Mouse (Mus musculus) CH12.LX (cell line): ENCODE measurements around the gene Gse1. TPM values are rescaled to one million over a fixed set of nuclear protein-coding genes. Genes with fewer than 3 reads are reported as not detected.

ENCODE experiments used
- DNase-seq: peaks from one replicate; pipeline ENCODE4 v3.0.0-alpha.2; 2013; ENCODE audit errors: extremely low read depth
- H3K27ac ChIP-seq: 2 replicates; pipeline ENCODE4 v1.5.1; 2012; ENCODE audit warnings: low read depth, mild to moderate bottlenecking, control low read depth, moderate library complexity; ENCODE audit not compliant: insufficient read depth
- H3K27me3 ChIP-seq: replicated peaks from 2 replicates; pipeline ENCODE3; 2012; ENCODE audit warnings: inconsistent platforms
- H3K36me3 ChIP-seq, 2 experiments: replicated peaks in 1 of 2; 2 replicates each; pipeline versions ENCODE3 to v1.6.1; 2012; ENCODE audit warnings: inconsistent platforms in 1 of 2, low read length in 1 of 2, mild to moderate bottlenecking in 1 of 2, mixed read lengths in 1 of 2, moderate library complexity in 1 of 2; ENCODE audit not compliant: control insufficient read depth in 1 of 2, insufficient read depth in 1 of 2
- H3K4me1 ChIP-seq, 2 experiments: 2 replicates each; pipeline ENCODE4 v1.6.1; 2012; ENCODE audit warnings: inconsistent platforms in 1 of 2, moderate library complexity in 1 of 2; ENCODE audit not compliant: insufficient read depth in 2 of 2, control insufficient read depth in 1 of 2
- H3K4me2 ChIP-seq: 2 replicates; pipeline ENCODE4 v1.6.1; 2012; ENCODE audit warnings: low read depth, mild to moderate bottlenecking, control low read depth; ENCODE audit not compliant: poor library complexity, insufficient read depth, severe bottlenecking
- H3K4me3 ChIP-seq, 3 experiments: fragments of 150-350 bp in 1 of 3; sonication (generic) in 1 of 3; replicated peaks in 1 of 3; 2 replicates each; pipeline versions ENCODE3 to v1.5.1; 2011 to 2012; ENCODE audit warnings: low read depth in 2 of 3, low read length in 2 of 3, mild to moderate bottlenecking in 2 of 3, moderate library complexity in 2 of 3, control low read depth in 1 of 3, improper control_type of control experiment in 1 of 3, inconsistent platforms in 1 of 3, mixed read lengths in 1 of 3; ENCODE audit not compliant: poor library complexity in 1 of 3
- H3K79me2 ChIP-seq: replicated peaks from 2 replicates; pipeline ENCODE4 v1.6.1; 2012; ENCODE audit warnings: mild to moderate bottlenecking, moderate library complexity; ENCODE audit not compliant: control insufficient read depth, poor library complexity, insufficient read depth, severe bottlenecking; ENCODE audit errors: extremely low read depth
- H3K9ac ChIP-seq: 2 replicates; pipeline ENCODE4 v1.6.1; 2012; ENCODE audit warnings: low read depth, mild to moderate bottlenecking, control low read depth, moderate library complexity; ENCODE audit not compliant: insufficient read depth
- H3K9me3 ChIP-seq: replicated peaks from 2 replicates; pipeline ENCODE3; 2012; ENCODE audit warnings: low read length, inconsistent platforms, mixed read lengths
- CHD1 ChIP-seq: IDR thresholded peaks from 2 replicates; pipeline ENCODE4 v1.6.1; 2012; ENCODE audit warnings: low read depth, low read length, improper control_type of control experiment, inconsistent platforms
- E2F4 ChIP-seq: IDR thresholded peaks from 2 replicates; pipeline ENCODE4 v1.6.1; 2011; ENCODE audit warnings: low read depth, low read length, improper control_type of control experiment; ENCODE audit not compliant: insufficient replicate concordance
- ELF1 ChIP-seq: IDR thresholded peaks from 2 replicates; pipeline ENCODE4 v1.6.1; 2014; ENCODE audit warnings: low read depth, mild to moderate bottlenecking, inconsistent platforms, low read length, improper control_type of control experiment
- EP300 ChIP-seq: IDR thresholded peaks from 2 replicates; pipeline ENCODE4 v1.6.1; 2011; ENCODE audit warnings: low read length, improper control_type of control experiment
- HCFC1 ChIP-seq: IDR thresholded peaks from 2 replicates; pipeline ENCODE4 v1.6.1; 2012; ENCODE audit warnings: low read depth, mild to moderate bottlenecking, inconsistent platforms, low read length, improper control_type of control experiment
- JUN ChIP-seq: IDR thresholded peaks from 2 replicates; pipeline ENCODE4 v1.6.1; 2011; ENCODE audit warnings: low read depth, mild to moderate bottlenecking, low read length, improper control_type of control experiment, moderate library complexity; ENCODE audit not compliant: insufficient read depth
- KAT2A ChIP-seq: IDR thresholded peaks from 2 replicates; pipeline ENCODE4 v1.6.1; 2012; ENCODE audit warnings: low read length, improper control_type of control experiment, inconsistent platforms; ENCODE audit not compliant: insufficient replicate concordance
- MAFK ChIP-seq: IDR thresholded peaks from 2 replicates; pipeline ENCODE4 v1.6.1; 2011; ENCODE audit warnings: low read length, improper control_type of control experiment; ENCODE audit not compliant: insufficient replicate concordance
- MAX ChIP-seq: IDR thresholded peaks from 2 replicates; pipeline ENCODE4 v1.6.1; 2011; ENCODE audit warnings: low read length, improper control_type of control experiment
- MAZ ChIP-seq: IDR thresholded peaks from 2 replicates; pipeline ENCODE4 v1.6.1; 2012; ENCODE audit warnings: low read depth, mild to moderate bottlenecking, inconsistent platforms, low read length, improper control_type of control experiment, moderate library complexity
- MEF2A ChIP-seq: IDR thresholded peaks from 2 replicates; pipeline ENCODE4 v1.6.1; 2014; ENCODE audit warnings: low read depth, mild to moderate bottlenecking, inconsistent platforms, low read length, improper control_type of control experiment, borderline replicate concordance
- MXI1 ChIP-seq: IDR thresholded peaks from 2 replicates; pipeline ENCODE4 v1.6.1; 2011; ENCODE audit warnings: mild to moderate bottlenecking, low read depth, low read length, improper control_type of control experiment
- NELFE ChIP-seq: IDR thresholded peaks from 2 replicates; pipeline ENCODE4 v1.6.1; 2011; ENCODE audit warnings: low read depth, low read length, improper control_type of control experiment
- NRF1 ChIP-seq: IDR thresholded peaks from 2 replicates; pipeline ENCODE4 v1.6.1; 2014; ENCODE audit warnings: low read depth, mild to moderate bottlenecking, inconsistent platforms, low read length, improper control_type of control experiment, moderate library complexity
- POLR2AphosphoS2 ChIP-seq: IDR thresholded peaks from 2 replicates; pipeline ENCODE4 v1.6.1; 2011; ENCODE audit warnings: low read depth, low read length, improper control_type of control experiment
- RAD21 ChIP-seq: IDR thresholded peaks from 2 replicates; pipeline ENCODE4 v1.6.1; 2011; ENCODE audit warnings: low read depth, mild to moderate bottlenecking, low read length, improper control_type of control experiment, moderate library complexity
- RCOR1 ChIP-seq: conservative IDR thresholded peaks from 2 replicates; pipeline ENCODE4 v1.6.1; 2012; ENCODE audit warnings: low read depth, mild to moderate bottlenecking, inconsistent platforms, low read length, improper control_type of control experiment
- TBP ChIP-seq: conservative IDR thresholded peaks from 2 replicates; pipeline ENCODE4 v1.6.1; 2011; ENCODE audit warnings: low read depth, low read length, improper control_type of control experiment
- TCF12 ChIP-seq: IDR thresholded peaks from 2 replicates; pipeline ENCODE4 v1.6.1; 2014; ENCODE audit warnings: low read depth, mild to moderate bottlenecking, inconsistent platforms, low read length, improper control_type of control experiment
- UBTF ChIP-seq: IDR thresholded peaks from 2 replicates; pipeline ENCODE4 v1.6.1; 2012; ENCODE audit warnings: low read depth, mild to moderate bottlenecking, inconsistent platforms, low read length, improper control_type of control experiment, moderate library complexity
- USF1 ChIP-seq: IDR thresholded peaks from 2 replicates; pipeline ENCODE4 v1.6.1; 2014; ENCODE audit warnings: low read depth, mild to moderate bottlenecking, inconsistent platforms, low read length, improper control_type of control experiment
- USF2 ChIP-seq: conservative IDR thresholded peaks from 2 replicates; pipeline ENCODE4 v1.6.1; 2011; ENCODE audit warnings: low read depth, low read length, improper control_type of control experiment
- ZC3H11A ChIP-seq: IDR thresholded peaks from 2 replicates; pipeline ENCODE4 v1.6.1; 2012; ENCODE audit warnings: low read depth, mild to moderate bottlenecking, inconsistent platforms, low read length, improper control_type of control experiment
- ZKSCAN1 ChIP-seq: IDR thresholded peaks from 2 replicates; pipeline ENCODE4 v1.6.1; 2012; ENCODE audit warnings: low read depth, inconsistent platforms, low read length, improper control_type of control experiment, borderline replicate concordance
- ZNF384 ChIP-seq: IDR thresholded peaks from 2 replicates; pipeline ENCODE4 v1.6.1; 2012; ENCODE audit warnings: low read depth, low read length, improper control_type of control experiment, inconsistent platforms
- dilution Hi-C: fragments of 300-500 bp; cut with MboI; formaldehyde crosslinking; loops from 2 replicates; pipeline ENCODE4 v1.14.3; 2020; ENCODE audit warnings: low sequenced_read_pairs; ENCODE audit not compliant: extremely low pct_unique_long_range_greater_than_20kb, extremely low pct_ligation_motif_present
- in situ Hi-C: fragments of 300-500 bp; cut with MboI; formaldehyde crosslinking; loops from 3 replicates; pipeline ENCODE4 v1.14.3; 2019; ENCODE audit warnings: low sequenced_read_pairs, low pct_ligation_motif_present, low pct_unique_long_range_greater_than_20kb, mixed read lengths
- polyA plus RNA-seq: library from polyadenylated mRNA; unstranded; fragments of >175 nt; gene quantifications from 2 replicates; pipeline ENCODE4 v1.2.1, GENCODE M21; 2012; ENCODE audit warnings: low read depth; ENCODE audit not compliant: insufficient read length
- total RNA-seq, 2 experiments: library from RNA; depleted of rRNA; stranded (reverse); fragments of 300-350 nt in 1 of 2; fragments of >200 nt in 1 of 2; gene quantifications; 2 replicates each; pipeline ENCODE4 v1.2.3; 2012 to 2014

The Gse1 gene
- total and polyA plus RNA-seq, 3 experiments, result 1.3 to 9.8 (median 8.5) TPM

DNA sequence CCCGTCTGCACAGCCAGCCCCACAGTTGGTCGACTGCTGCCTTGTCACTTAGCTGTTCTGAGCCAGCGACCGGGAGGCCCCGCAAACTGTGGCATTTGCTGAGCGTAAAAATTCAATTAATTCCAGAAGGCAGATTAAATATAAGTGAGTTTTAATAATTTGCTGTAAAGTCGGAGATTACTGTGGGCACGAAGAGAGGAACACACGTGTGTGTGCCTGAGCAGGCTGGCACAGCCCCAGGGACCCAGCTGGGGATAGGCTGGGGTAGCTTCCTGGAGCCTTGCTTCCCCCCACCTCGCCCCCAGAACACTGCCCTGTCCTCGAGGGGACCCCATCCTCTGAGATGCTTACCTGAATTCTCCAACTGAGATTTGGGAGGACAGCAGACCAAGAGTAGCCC lies 284.1 kb downstream of the Gse1 start:
- H3K9me3 ChIP-seq, result peaks cover 11% of the 10 kb centered on the region
- in situ Hi-C loops (loop anchor here (10.0 kb wide), 1 partner anchor 178 kb away; no protein-coding TSS in a partner anchor), dilution Hi-C loops (no loop called here)
- TF ChIP-seq NELFE, result no peak
- TF ChIP-seq MEF2A, result no peak
- no peak for TF ChIP-seq E2F4
- TF ChIP-seq ZKSCAN1, result no peak
- no peak for TF ChIP-seq UBTF
- no peak for TF ChIP-seq USF1
- no peak for TF ChIP-seq ZNF384
- no peak for TF ChIP-seq MXI1
- peaks cover 31 to 84% of the 10 kb centered on the region in 2 experiments for H3K4me1 ChIP-seq
- no peak overlapping the region for H3K9ac ChIP-seq
- no peak overlapping the region for H3K4me3 ChIP-seq
- no peak overlapping the region for H3K27ac ChIP-seq
- DNase-seq, result no peak
- H3K4me2 ChIP-seq, result no peak overlapping the region
- H3K27me3 ChIP-seq, result no peaks in the 10 kb centered on the region
- peaks cover 3 to 61% of the 10 kb centered on the region in 2 experiments for H3K36me3 ChIP-seq
- H3K79me2 ChIP-seq, result peaks cover 49% of the 10 kb centered on the region

DNA sequence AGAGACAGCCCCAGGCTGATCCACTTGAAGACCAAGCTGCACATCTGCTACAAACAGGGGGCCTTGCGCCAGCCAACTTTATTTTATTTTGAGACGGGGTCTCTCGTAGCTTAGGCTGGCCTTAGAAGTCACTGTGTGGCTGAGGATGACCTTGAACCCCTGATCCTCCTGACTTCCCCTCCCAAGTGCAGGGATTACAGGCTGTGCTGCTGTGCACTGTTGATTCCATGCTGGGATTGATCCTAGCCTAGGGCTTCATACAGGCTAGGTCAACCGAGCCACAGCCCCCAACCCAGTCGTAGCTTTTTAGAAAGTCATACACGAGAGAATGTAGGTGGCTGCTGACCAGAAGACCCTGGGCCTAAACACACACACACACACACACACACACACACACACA lies 284.9 kb downstream of the Gse1 start:
- in situ Hi-C loops, result loop anchor here (10.0 kb wide), 1 partner anchor 178 kb away; no protein-coding TSS in a partner anchor
- H3K9ac ChIP-seq, result no peak overlapping the region
- H3K9me3 ChIP-seq, result peaks cover 11% of the 10 kb centered on the region
- no peak for DNase-seq
- no peak overlapping the region for H3K4me2 ChIP-seq
- peaks cover 3 to 59% of the 10 kb centered on the region in 2 experiments for H3K36me3 ChIP-seq
- H3K27ac ChIP-seq, result no peak overlapping the region
- peaks cover 51% of the 10 kb centered on the region for H3K79me2 ChIP-seq
- H3K4me3 ChIP-seq, result no peak overlapping the region
- no peaks in the 10 kb centered on the region for H3K27me3 ChIP-seq
- TF ChIP-seq CHD1 (no peak), EP300 (no peak), MAX (no peak), KAT2A (no peak), HCFC1 (no peak), RCOR1 (no peak), JUN (no peak), UBTF (no peak), ZC3H11A (no peak), MAFK (no peak), MAZ (no peak), RAD21 (no peak), ELF1 (no peak), USF2 (no peak), TBP (no peak), MXI1 (no peak), NRF1 (no peak), TCF12 (no peak), POLR2AphosphoS2 (no peak), ZKSCAN1 (no peak)
- dilution Hi-C loops, result no loop called here
- H3K4me1 ChIP-seq, result peaks cover 31 to 82% of the 10 kb centered on the region in 2 experiments
